Mouse (Mus musculus): Measurements from ENCODE around the gene Pi16. TPM values are rescaled to one million over a fixed set of nuclear protein-coding genes. Genes with fewer than 3 reads are reported as not detected.

Pi16 gene
- polyA plus RNA-seq, 1 experiment, result 7.1 TPM

DNA sequence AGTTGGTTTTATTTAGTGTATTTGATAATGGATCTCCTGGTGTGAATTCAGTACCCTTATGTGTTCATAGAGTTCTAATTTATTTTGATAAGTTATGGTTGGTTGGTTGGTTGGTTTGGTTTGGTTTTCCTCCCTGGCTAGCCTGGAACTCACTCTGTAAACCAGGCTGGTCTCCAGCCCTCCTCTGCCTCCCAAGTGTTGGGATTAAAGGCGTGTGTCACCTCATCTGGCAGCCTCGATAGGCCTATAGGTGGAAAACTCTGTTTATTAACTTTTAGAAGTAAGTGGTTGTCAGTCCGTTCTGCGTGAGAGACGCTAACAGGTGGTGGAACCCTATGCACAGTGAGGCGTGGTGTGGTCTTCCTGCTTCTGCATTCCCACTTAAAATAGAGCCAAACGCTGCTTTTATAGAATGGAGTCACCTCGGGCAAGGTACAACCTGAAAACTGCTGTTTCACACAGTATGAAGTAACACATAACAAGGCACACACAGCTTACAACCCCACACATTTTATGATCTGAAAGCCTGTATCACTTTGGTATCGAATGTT, 47.3 kb upstream of the Pi16 start:
- peaks cover 47% of the 10 kb centered on the region for H3K79me2 ChIP-seq (ENCODE audit: control insufficient read depth, insufficient read depth)
- no peak overlapping the region for H3ac ChIP-seq (ENCODE audit: control insufficient read depth, insufficient read length)
- peak overlapping the region; percentile 56 for H3K4me3 ChIP-seq
- peak overlapping the region; percentile 88 for H3K4me2 ChIP-seq (ENCODE audit: low read depth)
- H3K27me3 ChIP-seq (ENCODE audit: control insufficient read depth, insufficient read depth, insufficient read length), result no peaks in the 10 kb centered on the region
- no peaks in the 10 kb centered on the region for H3K36me3 ChIP-seq (ENCODE audit: control insufficient read depth, insufficient read depth)
- TF ChIP-seq MYOG (IDR thresholded peaks at IDR 0.05; ENCODE audit: control insufficient read depth in 1 of 3, insufficient read depth in 1 of 3, insufficient read length in 2 of 3, low read depth in 2 of 3) (no peak), MYOD1 (IDR thresholded peaks at IDR 0.05; ENCODE audit: control insufficient read depth in 1 of 3, insufficient read length in 2 of 3, low read depth in 2 of 3) (peak in 2 of 3 experiments; percentile 64 to 71), SRF (IDR thresholded peaks at IDR 0.05; ENCODE audit: control insufficient read depth, insufficient read length, low read depth) (no peak)

GRCm38 (mm10) chr17:29273156-29273555, 44.3 kb upstream of the Pi16 start:
- Histone ChIP-seq H3K36me3 (ENCODE audit: control insufficient read depth, insufficient read depth) (no peaks in the 10 kb centered on the region), H3K4me3 (no peak overlapping the region), H3ac (ENCODE audit: control insufficient read depth, insufficient read length) (no peak overlapping the region), H3K4me2 (ENCODE audit: low read depth) (no peak overlapping the region), H3K79me2 (ENCODE audit: control insufficient read depth, insufficient read depth) (peaks cover 52% of the 10 kb centered on the region), H3K27me3 (ENCODE audit: control insufficient read depth, insufficient read depth, insufficient read length) (no peaks in the 10 kb centered on the region)
- TF ChIP-seq MYOG (IDR thresholded peaks at IDR 0.05; ENCODE audit: control insufficient read depth in 1 of 3, insufficient read depth in 1 of 3, insufficient read length in 2 of 3, low read depth in 2 of 3) (no peak), E2F4 (IDR thresholded peaks at IDR 0.05; ENCODE audit: insufficient read depth) (no peak), MAX (IDR thresholded peaks at IDR 0.05; ENCODE audit: low read depth) (no peak)

DNA sequence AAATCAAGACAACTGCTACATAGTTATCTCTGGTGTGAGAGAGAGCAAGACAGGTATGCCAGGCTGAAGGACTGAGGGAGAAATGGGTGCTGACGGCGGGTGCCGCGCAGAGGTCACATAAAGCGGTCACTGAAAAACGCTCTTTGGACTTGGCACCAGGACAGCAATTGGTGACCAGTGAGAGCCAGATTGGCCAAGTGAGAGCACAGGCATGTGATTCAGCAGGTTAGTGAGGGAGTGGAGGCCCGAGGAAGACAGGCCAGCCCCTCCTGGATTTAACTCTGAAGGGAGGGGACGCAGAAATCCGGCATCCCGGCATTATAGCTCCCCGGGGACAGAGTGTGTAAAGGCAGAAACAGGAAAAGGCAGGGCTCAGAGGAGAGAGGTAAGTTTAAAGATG, 43.6 kb upstream of the Pi16 start:
- peaks cover 52% of the 10 kb centered on the region for H3K79me2 ChIP-seq (ENCODE audit: control insufficient read depth, insufficient read depth)
- H3K4me2 ChIP-seq (ENCODE audit: low read depth), result no peak overlapping the region
- H3ac ChIP-seq (ENCODE audit: control insufficient read depth, insufficient read length), result no peak overlapping the region
- H3K36me3 ChIP-seq (ENCODE audit: control insufficient read depth, insufficient read depth), result no peaks in the 10 kb centered on the region
- no peak for TF ChIP-seq MAX (IDR thresholded peaks at IDR 0.05; ENCODE audit: low read depth)
- TF ChIP-seq REST (IDR thresholded peaks at IDR 0.05; ENCODE audit: insufficient read depth, insufficient read length), result no peak
- no peak for TF ChIP-seq USF1 (IDR thresholded peaks at IDR 0.05; ENCODE audit: low read depth)
- no peak for TF ChIP-seq TCF3 (IDR thresholded peaks at IDR 0.05; ENCODE audit: insufficient read length, low read depth)
- no peak for TF ChIP-seq POLR2AphosphoS2 (IDR thresholded peaks at IDR 0.05; ENCODE audit: insufficient read length, low read depth)
- no peak overlapping the region for H3K4me3 ChIP-seq
- no peaks in the 10 kb centered on the region for H3K27me3 ChIP-seq (ENCODE audit: control insufficient read depth, insufficient read depth, insufficient read length)

DNA sequence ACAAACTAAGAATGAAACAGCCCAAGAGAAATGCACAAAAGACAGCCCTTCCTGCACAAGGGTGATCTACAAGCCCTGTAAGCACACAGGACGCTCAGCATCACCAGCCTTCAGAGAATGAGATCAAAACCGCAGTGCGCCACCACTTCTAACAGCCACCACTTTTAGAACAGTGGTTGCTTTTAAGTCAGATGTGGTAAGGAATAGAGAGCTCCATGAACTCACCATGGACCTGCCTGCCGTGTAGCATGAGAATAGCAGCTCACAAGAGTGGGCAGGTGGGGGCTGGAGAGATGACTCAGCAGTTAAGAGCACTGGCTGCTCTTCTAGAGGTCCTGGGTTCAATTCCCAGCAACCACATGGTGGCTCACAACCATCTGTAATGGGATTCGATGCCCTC, 37.1 kb upstream of the Pi16 start:
- H3K27me3 ChIP-seq (ENCODE audit: control insufficient read depth, insufficient read depth, insufficient read length), result no peaks in the 10 kb centered on the region
- no peak overlapping the region for H3ac ChIP-seq (ENCODE audit: control insufficient read depth, insufficient read length)
- H3K36me3 ChIP-seq (ENCODE audit: control insufficient read depth, insufficient read depth), result no peaks in the 10 kb centered on the region
- TF ChIP-seq SRF (IDR thresholded peaks at IDR 0.05; ENCODE audit: control insufficient read depth, insufficient read length, low read depth), result no peak
- TF ChIP-seq MYOG (IDR thresholded peaks at IDR 0.05; ENCODE audit: control insufficient read depth in 1 of 3, insufficient read depth in 1 of 3, insufficient read length in 2 of 3, low read depth in 2 of 3), result no peak
- no peak for TF ChIP-seq CEBPB (IDR thresholded peaks at IDR 0.05; ENCODE audit: insufficient read depth, poor library complexity, severe bottlenecking)
- no peak for TF ChIP-seq MAX (IDR thresholded peaks at IDR 0.05; ENCODE audit: low read depth)
- no peak overlapping the region for H3K4me3 ChIP-seq
- no peak overlapping the region for H3K4me2 ChIP-seq (ENCODE audit: low read depth)
- peaks cover 5% of the 10 kb centered on the region for H3K79me2 ChIP-seq (ENCODE audit: control insufficient read depth, insufficient read depth)

- Histone ChIP-seq H3ac (ENCODE audit: control insufficient read depth, insufficient read length) (no peak overlapping the region), H3K79me2 (ENCODE audit: control insufficient read depth, insufficient read depth) (no peaks in the 10 kb centered on the region), H3K4me2 (ENCODE audit: low read depth) (no peak overlapping the region), H3K4me3 (no peak overlapping the region), H3K27me3 (ENCODE audit: control insufficient read depth, insufficient read depth, insufficient read length) (no peaks in the 10 kb centered on the region), H3K36me3 (ENCODE audit: control insufficient read depth, insufficient read depth) (no peaks in the 10 kb centered on the region)
- TF ChIP-seq TCF12 (IDR thresholded peaks at IDR 0.05; ENCODE audit: insufficient read depth, poor library complexity, severe bottlenecking), result no peak
- no peak for TF ChIP-seq MAX (IDR thresholded peaks at IDR 0.05; ENCODE audit: low read depth)
- TF ChIP-seq TCF3 (IDR thresholded peaks at IDR 0.05; ENCODE audit: insufficient read length, low read depth), result no peak
- TF ChIP-seq SRF (IDR thresholded peaks at IDR 0.05; ENCODE audit: control insufficient read depth, insufficient read length, low read depth), result no peak
- no peak for TF ChIP-seq POLR2A (IDR thresholded peaks at IDR 0.05; ENCODE audit: insufficient read length, low read depth)
- TF ChIP-seq CEBPB (IDR thresholded peaks at IDR 0.05; ENCODE audit: insufficient read depth, poor library complexity, severe bottlenecking), result no peak
- TF ChIP-seq REST (IDR thresholded peaks at IDR 0.05; ENCODE audit: insufficient read depth, insufficient read length), result no peak
- TF ChIP-seq POLR2AphosphoS2 (IDR thresholded peaks at IDR 0.05; ENCODE audit: insufficient read length, low read depth), result no peak
- TF ChIP-seq USF1 (IDR thresholded peaks at IDR 0.05; ENCODE audit: low read depth), result no peak
- TF ChIP-seq MYOG (IDR thresholded peaks at IDR 0.05; ENCODE audit: control insufficient read depth in 1 of 3, insufficient read depth in 1 of 3, insufficient read length in 2 of 3, low read depth in 2 of 3), result no peak
- no peak for TF ChIP-seq MYOD1 (IDR thresholded peaks at IDR 0.05; ENCODE audit: control insufficient read depth in 1 of 3, insufficient read length in 2 of 3, low read depth in 2 of 3)
- no peak for TF ChIP-seq E2F4 (IDR thresholded peaks at IDR 0.05; ENCODE audit: insufficient read depth)
Observed at GRCm38 (mm10) chr17:29281541-29281940, 35.9 kb upstream of the Pi16 start.

All from myocyte (in vitro differentiated cells).